Mouse (Mus musculus) gastrocnemius, adult 18-20 months (tissue): Measurements from ENCODE around the gene Sh3glb1. TPM values are rescaled to one million over a fixed set of nuclear protein-coding genes. Genes with fewer than 3 reads are reported as not detected.
A peak's percentile ranks its signal among the peaks of the same experiment; 100 is the strongest.

Experiments
- DNase-seq: peaks from one replicate; pipeline ENCODE4 v3.0.0; 2021; ENCODE audit warnings: low spot score
- total RNA-seq, 2 experiments: library from RNA; stranded (reverse); gene quantifications; 2 replicates each; pipeline ENCODE4 v1.2.3; 2021

The Sh3glb1 gene
- total RNA-seq, 2 experiments from 2014 or later = 332 to 386 TPM

GRCm38 (mm10) chr3:144672016-144672415 lies 48.1 kb downstream of the Sh3glb1 start:
- no peak for DNase-seq

- DNase-seq = no peak
Measured at GRCm38 (mm10) chr3:144669944-144670874, 49.9 kb downstream of the Sh3glb1 start.

GRCm38 (mm10) chr3:144669457-144669864 lies 50.7 kb downstream of the Sh3glb1 start:
- DNase-seq = no peak

- no peak for DNase-seq
Measured at GRCm38 (mm10) chr3:144668949-144669348, 51.2 kb downstream of the Sh3glb1 start.

GRCm38 (mm10) chr3:144668039-144668438 lies 52.1 kb downstream of the Sh3glb1 start:
- DNase-seq = no peak

- DNase-seq = peak; percentile 66
Measured at GRCm38 (mm10) chr3:144664363-144665299, 55.5 kb downstream of the Sh3glb1 start.

GRCm38 (mm10) chr3:144663415-144664093 lies 56.6 kb downstream of the Sh3glb1 start:
- DNase-seq = no peak

GRCm38 (mm10) chr3:144662215-144662852 lies 57.8 kb downstream of the Sh3glb1 start:
- no peak for DNase-seq

- DNase-seq = no peak
Measured at GRCm38 (mm10) chr3:144661439-144661838, 58.7 kb downstream of the Sh3glb1 start.

GRCm38 (mm10) chr3:144644202-144644601 lies 75.9 kb downstream of the Sh3glb1 start:
- DNase-seq = no peak

GRCm38 (mm10) chr3:144643301-144643871 lies 76.7 kb downstream of the Sh3glb1 start:
- DNase-seq = peak; percentile 88

GRCm38 (mm10) chr3:144642141-144642540 lies 78.0 kb downstream of the Sh3glb1 start:
- no peak for DNase-seq

- DNase-seq = no peak
Measured at GRCm38 (mm10) chr3:144640033-144640432, 80.1 kb downstream of the Sh3glb1 start.

- no peak for DNase-seq
Measured at GRCm38 (mm10) chr3:144639387-144639786, 80.7 kb downstream of the Sh3glb1 start.

GRCm38 (mm10) chr3:144638110-144638509 lies 82.0 kb downstream of the Sh3glb1 start:
- DNase-seq = no peak

- no peak for DNase-seq
Measured at GRCm38 (mm10) chr3:144635236-144635635, 84.9 kb downstream of the Sh3glb1 start.
